Mouse (Mus musculus) spleen, embryonic (tissue): ENCODE results near the gene Gm49661.

Experiments
- CTCF ChIA-PET: fragments of 350-600 bp; sonication (Branson Sonifier 250); formaldehyde crosslinking; loops from one replicate; lab custom pipeline; 2022; lab: Charles Lee

Gene Gm49661

DNA sequence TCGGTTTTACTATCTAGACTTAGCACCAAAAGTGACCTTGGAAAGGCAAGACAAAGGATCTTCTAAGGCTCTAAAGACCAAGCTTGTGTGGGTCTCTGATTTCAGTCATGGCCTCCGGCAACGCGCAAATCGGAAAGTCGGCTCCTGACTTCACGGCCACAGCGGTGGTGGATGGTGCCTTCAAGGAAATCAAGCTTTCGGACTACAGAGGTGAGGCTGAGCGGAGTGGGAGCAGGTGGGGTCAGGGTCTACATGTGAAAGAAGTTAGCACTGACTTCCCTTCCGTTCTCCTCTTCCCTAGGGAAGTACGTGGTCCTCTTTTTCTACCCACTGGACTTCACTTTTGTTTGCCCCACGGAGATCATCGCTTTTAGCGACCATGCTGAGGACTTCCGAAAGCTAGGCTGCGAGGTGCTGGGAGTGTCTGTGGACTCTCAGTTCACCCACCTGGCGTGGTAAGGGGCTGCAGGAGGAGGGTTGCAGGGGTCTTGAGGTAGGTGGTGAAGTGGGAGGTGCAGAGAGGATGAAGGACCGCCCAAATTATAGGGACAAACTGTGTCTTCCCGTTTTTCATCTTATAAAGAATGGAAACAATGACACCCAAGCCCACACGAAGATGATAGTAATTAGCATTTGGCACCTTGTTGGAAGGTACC lies 1.0 kb upstream of the Gm49661 start:
- CTCF ChIA-PET: no interaction called here

DNA sequence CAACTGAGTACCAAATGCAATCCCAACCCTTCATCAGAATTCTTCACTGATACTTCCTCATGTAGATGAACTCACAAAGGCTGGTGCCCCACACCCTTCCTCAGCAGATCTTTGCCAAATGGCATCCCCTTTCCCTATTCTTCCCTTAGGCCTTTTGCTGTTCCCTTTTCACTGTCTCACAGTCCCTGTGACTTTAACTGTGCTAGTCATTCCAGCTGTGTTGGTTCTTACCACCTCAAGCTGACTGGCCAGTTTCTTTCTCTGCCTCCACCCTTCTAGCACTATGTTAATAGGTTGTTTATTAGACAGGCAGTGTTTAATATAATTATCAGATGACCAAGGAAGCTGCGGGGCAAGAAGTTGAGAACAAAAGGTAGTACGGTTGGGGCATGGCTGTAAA lies 583 bp downstream of the Gm49661 start:
- CTCF ChIA-PET: interaction anchor here (0.6 to 1.5 kb wide), 3 partner anchors 21 to 131 kb away, joined by 3 to 4 read pairs (median 4); partner anchors contain the start of gene Hook2

DNA sequence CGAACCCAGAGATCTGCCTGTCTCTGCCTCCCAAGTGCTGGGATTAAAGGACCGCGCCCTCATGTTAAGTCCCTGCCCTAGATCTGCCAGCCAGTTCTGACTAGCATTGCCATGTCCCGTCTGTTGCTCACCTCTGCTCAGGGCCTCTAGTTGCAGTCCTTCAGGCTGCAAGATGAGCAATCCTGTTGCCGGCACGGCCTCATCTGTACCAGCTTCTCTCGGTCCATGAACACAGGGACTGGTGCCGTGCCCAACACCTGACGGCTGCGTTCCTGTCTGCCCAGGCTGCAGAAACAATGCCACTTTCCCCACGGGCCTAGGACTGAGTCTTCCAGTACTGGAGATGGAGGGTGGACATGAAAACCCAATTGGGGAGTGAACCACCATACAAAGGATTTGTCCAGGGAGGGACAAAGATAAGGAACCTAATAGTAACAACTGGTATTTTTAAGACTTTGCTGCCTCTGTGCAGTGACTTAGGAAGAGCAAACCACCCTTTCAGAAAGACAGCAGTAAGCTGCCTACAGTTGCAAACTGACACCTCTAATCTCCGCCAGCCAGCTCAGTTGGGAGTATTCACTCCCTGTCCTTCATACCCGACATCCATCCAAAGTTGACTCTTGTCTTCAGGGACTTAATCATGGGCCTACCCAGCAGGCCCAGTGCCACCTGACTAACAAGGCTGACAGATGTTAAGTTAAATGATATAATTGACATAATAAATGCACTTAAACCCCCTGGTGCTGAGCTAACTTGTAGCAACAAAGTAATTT lies 1.5 kb downstream of the Gm49661 start:
- CTCF ChIA-PET: interaction anchor here (0.6 to 1.5 kb wide), 4 partner anchors 19 to 231 kb away, joined by 3 to 4 read pairs (median 4); partner anchors contain the start of gene Hook2

DNA sequence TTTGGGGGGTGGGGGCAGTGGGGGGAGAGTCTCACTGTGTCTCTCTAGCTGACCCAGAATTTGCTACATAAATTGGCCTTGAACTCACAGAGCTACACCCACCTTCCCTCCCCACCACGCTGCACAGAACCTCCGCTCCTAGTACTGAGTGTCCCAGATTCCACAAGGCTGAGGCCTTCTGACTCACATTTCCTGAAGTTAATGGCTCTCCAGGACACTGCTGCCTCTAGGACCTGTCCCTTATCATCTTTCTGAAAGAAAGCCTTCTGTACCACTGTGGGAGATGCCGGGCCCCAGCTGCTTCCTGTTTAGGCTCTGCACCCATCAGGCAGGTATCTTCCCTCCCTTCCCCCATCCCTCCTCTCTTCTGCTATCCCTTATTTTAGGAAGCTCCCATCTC lies 2.6 kb downstream of the Gm49661 start:
- CTCF ChIA-PET: interaction anchor here (1.1 kb wide), 1 partner anchor 22 kb away, joined by 4 read pairs; no protein-coding TSS in a partner anchor

DNA sequence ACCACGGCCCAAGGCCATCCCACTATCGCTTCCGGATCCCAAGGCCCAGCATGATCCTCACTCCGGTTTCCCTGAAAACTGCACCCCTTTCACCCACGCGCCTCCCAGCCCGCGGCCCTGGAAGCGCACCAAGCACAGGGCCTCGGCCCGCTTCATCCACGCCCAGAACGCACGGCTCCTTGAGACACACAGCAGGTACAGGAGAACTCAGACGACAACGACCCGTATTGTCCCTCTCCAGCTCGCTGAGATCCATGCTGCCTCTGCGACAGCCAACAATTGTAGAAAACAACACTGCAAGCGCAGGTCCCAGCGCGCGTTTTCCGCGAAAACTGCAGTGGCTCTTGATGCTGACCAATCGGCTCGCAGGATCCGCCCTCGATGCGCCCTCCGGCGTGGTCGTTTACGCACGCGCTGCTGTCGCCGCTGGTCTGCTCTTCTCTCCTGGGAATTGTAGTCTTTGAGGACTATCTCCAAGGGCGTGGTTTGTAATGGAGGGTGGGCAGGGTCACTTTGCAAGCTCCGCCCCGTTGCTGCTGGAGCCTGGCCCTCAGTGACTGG lies 3.4 kb downstream of the Gm49661 start:
- CTCF ChIA-PET: no interaction called here

DNA sequence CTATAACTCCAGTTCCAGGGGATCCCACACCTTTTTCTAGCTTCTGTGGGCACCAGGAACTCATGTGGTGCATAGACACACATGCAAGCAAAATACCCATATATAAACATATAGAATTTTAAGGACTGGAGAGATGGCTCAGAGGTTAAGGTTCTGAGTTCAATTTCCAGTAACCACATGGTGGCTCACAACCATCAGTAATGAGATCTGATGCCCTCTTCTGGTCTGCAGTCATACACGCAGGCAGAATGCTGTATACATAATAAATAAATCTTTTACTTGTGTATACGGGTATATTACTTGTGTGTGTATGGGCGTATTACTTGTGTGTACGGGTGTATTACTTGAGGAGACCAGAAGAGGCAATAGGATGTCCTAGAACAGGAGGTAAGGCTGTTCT lies 5.3 kb downstream of the Gm49661 start:
- CTCF ChIA-PET: no interaction called here

DNA sequence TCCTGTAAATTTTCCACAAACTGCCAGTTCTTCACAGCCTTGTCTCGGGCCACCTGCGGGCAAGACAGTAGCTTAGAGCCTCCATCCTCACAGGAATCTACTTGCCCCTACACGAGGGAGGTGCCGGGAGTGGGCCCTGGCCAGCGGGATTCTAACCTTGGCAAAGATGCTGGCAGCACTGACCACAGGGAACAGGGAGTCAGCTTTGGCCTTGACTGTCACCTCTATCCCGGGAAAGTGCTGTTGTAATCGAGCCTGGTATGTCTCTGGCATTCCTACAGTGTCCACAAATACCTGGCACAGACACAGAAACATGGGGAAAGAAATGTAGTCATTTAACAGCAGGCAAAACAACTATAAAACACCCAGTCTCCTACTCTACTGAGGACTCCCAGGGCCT lies 9.4 kb downstream of the Gm49661 start:
- CTCF ChIA-PET: no interaction called here

DNA sequence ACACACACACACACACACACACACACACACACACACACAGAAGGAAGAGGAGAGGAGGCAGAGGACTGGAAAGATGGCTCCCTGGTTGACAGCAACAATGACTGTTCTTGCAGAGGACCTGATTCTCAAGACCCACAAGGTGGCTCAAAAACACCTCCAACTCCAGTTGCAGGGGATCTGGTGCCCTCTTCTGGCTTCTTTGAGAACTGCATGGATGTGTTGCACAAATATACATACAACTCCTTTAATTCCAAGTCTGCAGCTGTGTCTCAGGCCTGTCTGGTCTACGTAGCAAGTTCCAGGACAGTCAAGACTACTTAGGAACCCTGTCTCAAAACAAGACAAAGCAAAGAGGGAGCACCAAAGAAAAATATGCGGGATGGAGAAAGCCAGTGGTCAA lies 12.5 kb downstream of the Gm49661 start:
- CTCF ChIA-PET: interaction anchor here (1.2 kb wide), 1 partner anchor 12 kb away, joined by 6 read pairs; no protein-coding TSS in a partner anchor

DNA sequence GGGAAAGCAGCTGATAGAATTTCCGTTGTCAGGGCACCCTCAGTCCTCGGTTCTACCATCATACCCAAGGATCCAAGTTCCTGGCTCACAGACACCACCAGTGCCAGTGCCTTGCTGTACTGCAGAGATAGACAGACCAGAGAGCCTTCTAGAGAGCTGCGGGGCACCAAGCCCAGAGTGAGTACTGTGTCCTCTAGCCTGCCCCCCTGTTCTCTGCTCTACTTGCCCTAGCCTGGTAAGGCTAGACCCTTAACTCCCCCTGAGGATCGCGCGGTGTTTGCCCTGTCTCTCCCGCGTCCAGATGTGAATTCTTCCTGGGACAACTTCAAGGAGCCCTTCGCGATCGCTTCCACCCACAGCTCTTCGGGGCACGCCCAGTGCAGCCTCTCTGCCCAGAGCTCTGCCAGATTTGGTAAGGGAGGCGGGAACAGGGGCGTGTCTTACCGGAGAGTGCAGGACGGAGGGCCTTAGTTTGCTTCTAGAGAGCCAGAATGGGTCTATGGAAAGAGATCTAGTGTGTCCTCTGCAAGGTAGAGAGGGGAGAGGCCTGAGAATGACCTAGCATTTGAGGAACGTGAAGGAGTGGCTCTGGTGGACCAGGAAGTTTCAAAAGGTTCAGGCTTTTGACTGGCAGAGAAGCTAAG lies 16.5 kb downstream of the Gm49661 start:
- CTCF ChIA-PET: interaction anchor here (0.6 to 0.8 kb wide), 4 partner anchors 13 to 279 kb away, joined by 3 to 9 read pairs (median 6); partner anchors contain the start of gene Trmt1

DNA sequence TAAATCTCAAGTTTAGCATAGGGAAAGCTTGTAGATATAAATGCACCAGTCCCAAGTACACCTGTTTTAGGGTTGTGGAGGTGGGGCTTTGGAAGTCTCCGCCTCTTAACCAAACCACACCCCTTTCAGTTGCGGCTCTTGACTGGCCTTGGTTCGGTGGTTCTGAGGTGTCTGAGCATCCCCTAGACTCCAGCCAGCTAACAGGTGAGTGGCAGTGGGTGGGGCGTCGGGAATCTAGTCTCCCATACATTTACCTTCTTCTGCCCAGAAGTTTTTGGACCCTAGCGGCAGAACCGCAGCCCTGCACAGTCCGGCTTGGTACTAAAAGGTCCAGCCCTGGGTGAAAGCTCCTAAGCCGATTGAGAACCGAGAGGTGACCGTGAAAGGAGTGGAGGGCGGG lies 19.5 kb downstream of the Gm49661 start:
- CTCF ChIA-PET: interaction anchor here (0.6 to 1.1 kb wide), 3 partner anchors 21 to 123 kb away, joined by 3 to 5 read pairs (median 4); no protein-coding TSS in a partner anchor

DNA sequence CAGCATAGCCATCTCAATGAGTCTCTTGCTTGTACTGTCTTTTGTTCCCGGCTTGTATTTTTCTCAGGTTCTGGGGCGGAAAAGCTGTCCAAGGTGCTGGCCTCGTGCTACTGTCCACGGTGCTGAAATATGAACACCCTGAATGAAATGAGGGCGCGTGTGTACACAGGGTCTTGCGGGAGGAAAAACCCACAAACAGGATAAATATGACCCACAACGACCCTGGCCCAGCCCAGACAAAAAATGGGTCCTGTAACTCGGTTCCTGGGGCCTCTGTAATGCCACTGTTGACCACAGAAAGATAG lies 22.0 kb downstream of the Gm49661 start:
- CTCF ChIA-PET: no interaction called here

DNA sequence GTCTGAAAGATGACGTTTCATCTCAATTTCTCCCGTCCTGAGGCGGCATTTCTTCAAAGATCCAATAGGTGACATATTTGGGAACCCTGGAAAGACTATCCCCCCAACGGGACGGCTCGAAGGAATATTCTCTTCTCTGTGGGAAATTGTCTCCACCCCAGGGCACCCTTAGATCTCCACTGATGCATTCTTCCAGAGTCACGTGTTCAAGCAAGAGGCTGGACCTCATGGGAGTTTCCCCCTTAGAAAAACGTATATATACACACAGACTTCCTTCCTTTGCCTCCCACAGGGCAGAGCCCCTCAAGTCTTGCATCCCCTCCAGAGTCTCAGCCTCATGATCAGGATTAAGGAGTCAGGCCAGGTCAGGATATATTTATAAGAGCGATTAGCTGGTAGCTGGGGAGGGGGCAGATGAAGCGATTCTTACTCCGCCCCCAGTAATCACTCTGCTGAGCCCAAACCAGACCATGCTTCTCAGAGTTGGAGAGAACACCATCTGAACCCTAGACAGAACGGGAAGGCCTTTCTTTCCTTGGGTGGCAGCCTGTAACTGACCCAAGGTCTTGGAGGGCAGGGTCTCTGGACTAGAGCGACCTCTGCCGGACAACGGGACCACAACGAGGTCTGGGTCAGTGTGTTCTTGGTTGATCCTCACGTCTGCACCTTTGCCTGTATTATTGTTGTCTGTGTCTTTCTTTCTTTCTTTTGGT lies 22.5 kb downstream of the Gm49661 start, which contains the start of gene Rtbdn:
TSS of gene Rtbdn (plus strand) at position 464 of the 713 bp plus-strand sequence.
- CTCF ChIA-PET: no interaction called here

DNA sequence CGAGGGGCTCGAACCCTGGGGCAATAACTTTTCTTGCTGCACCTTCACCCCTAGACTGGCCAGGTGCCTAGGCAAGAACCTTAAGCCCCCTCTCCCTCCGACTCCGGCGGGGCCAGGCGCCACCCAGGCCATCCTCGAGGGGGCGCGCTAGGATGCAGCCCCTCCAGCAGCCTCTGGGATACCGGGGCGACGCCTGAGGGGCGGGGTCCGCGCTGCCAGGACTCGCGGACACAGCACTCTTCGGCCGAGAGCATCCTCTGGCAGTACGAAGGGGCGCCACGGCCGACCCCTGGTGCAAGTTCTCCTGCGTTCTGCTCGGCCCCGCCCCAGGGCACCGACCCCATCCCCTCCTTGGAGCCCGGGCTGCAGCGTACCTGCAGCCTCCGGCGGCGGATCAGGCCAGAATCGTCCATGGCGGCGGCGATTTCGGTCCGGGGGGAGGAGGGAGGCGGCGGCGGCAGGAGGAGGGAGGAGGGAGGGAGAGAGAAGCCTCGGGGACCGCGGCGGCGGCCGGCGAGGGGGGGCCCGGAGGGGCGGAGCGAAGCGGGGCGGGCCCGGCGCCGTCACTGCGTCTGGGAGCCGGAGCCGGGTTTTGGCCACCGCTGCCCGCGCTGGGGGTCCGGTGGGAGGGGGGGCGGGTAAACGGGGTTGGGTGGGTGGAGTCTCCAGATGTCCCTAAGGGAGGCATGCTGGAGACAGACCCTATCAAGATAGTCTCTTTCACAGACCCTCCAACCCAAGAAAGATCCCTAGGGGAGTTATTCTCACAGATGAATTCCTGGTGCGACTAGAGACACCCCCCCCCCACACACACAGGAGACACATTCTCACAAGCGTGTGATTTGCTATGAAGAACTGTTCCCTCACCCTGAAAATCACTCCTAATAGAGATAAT lies 23.4 kb downstream of the Gm49661 start:
- CTCF ChIA-PET: no interaction called here

DNA sequence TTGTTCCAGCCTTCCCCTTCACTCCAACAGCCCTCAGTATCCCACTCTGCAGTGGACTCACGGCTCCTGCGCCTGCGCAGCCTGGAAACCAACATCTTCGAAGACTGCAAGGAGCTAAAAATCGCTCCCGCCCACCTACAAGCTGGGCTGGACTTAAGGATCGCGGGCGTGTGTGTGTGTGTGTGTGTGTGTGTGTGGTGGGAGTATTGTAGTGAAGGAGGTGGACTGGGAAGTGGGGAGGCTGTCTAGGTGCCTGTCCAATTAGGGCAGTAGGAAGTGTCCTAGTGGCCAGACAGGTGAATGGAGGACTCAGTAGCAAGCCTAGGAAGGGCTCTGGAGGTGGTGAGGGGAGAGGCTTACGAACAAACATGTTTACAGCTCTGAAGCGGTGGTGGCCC lies 24.0 kb downstream of the Gm49661 start:
- CTCF ChIA-PET: interaction anchor here (0.5 to 1.1 kb wide), 2 partner anchors 12 to 158 kb away, joined by 6 to 19 read pairs; no protein-coding TSS in a partner anchor

DNA sequence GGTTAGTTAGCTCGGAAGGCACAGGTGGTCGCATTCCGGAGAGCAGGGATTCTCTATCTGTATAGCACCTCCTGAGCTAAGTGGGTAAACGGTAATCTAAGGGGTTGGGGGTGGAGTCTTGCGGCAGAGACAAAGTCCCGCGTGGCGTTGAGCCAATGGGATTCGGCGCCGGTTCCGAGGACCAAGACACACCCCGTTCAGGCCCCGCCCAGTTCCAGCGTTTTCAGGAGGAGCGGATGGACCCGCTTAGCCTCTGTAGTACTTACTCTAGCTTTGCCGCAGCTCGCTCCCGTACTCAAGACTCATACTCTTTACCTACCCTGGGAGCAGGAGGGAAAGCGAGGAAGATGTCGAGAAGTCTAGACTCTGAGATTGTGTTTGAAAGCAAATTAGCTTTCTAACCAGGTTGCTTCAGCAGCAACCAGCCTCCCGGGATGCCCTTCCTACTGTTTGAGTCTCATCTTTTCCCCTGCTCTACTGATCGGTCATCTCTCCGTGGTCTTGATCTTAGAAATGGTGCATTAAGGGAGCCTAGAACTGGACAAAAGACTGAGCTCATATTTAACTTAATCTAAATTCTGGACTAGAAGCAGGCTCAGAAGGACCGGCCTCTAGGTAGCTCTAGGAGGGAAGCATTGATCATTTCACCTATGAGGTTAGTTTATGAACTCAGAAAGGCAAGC lies 24.6 kb downstream of the Gm49661 start:
- CTCF ChIA-PET: interaction anchor here (0.5 to 1.1 kb wide), 3 partner anchors 13 to 158 kb away, joined by 3 to 19 read pairs (median 6); no protein-coding TSS in a partner anchor

DNA sequence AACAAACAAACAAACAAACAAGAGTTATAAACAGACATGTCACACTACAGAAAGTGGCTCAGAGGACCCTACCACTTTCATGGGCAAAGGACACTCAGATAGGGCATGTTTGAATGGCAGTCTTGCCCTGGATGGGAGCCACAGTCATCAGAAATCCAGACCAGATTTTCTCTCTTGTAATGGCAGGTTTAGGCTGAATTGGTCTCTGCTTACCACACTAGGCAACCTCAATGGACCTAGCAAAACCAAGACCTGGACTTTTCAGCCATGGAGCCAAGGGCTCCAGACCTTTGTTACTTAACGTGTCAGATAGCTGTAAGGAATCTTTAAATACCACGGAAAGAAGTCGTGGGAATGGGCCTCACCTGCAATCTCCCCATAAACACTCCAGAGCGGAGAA lies 25.5 kb downstream of the Gm49661 start:
- CTCF ChIA-PET: interaction anchor here (1.0 kb wide), 1 partner anchor 41 kb away, joined by 3 read pairs; no protein-coding TSS in a partner anchor

DNA sequence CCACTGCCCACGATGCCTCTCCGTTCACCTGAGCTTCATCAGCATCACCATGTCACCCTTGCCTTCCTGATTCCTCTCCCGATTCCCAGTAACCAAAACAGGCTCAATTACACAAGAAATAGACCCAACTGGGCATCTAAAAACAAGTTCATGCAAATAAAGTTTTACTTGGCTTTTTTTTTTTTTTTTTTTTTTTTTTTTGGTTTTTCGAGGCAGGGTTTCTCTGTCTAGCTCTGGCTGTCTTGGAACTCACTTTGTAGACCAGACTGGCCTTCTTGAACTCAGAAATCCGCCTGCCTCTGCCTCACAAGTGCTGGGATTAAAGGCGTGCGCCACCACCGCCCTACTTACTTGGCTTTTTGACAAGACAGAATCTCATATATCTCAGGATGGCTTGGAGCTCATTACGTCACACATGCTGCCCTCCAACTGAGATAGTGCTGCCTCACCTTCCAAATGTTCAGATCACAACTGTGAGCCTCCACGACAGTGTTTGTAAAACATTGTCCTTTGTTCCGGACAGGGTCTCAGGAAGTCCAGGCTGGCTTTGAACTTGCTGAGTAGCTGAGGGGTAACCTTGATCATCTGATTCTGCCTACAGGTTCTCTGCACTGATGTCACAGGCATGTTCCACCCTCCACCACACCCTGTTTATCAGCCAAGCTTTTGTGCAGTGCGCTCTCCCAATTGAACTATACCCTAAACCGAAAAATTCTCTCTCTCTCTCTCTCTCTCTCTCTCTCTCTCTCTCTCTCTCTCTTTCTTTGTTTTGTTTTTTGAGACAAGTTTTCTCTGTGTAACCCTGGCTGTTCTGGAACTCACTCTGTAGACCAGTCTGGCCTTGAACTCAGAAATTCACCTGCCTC lies 31.4 kb downstream of the Gm49661 start:
- CTCF ChIA-PET: interaction anchor here (0.6 kb wide), 1 partner anchor 13 kb away, joined by 3 read pairs; no protein-coding TSS in a partner anchor

DNA sequence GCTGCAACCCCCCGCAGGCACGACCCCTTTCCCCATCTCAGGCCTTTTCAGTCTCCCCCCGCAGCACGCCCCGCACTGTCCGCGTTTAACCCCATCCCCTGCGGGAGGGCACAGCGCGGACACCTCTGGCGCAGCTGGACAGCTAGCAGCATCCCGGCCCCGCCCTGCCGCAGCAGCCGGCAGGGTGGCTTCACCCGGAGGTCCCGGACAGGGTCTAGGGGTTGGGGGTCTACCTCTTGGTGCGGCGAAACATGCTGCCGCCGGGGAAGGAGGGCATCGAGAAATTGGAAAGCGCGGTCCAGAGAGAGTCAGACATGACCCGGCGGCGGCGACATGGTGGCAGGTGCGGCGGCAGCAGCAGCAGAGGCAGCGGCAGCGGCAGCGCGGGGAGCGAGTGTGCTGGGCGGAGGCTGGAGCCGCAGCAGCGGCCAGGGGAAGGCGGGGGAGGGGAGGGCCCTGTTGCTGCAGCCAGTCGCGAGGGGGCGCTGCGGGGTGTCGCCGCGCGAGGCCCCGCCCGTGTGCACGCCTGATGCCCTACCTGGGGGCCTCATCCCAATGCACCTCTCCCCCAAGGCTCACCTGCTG lies 32.2 kb downstream of the Gm49661 start, which contains the start of gene Mast1:
TSS of gene Mast1 (minus strand) at position 398 of the 585 bp plus-strand sequence.
- CTCF ChIA-PET: no interaction called here
